Mouse (Mus musculus) ES-E14 (cell line): Measurements from ENCODE around the gene Mettl5. TPM values are rescaled to one million over a fixed set of nuclear protein-coding genes. Genes with fewer than 3 reads are reported as not detected.

Experiments used
- DNase-seq: peaks from one replicate; pipeline ENCODE4 v3.0.0-alpha.2; 2013; ENCODE audit warnings: low read depth, low spot score
- H3K27ac ChIP-seq: 2 replicates; pipeline ENCODE4 v1.5.1; 2012; ENCODE audit warnings: low read depth, mild to moderate bottlenecking, low read length, moderate library complexity, mixed read lengths; ENCODE audit not compliant: poor library complexity, insufficient read depth, severe bottlenecking
- H3K36me3 ChIP-seq: 2 replicates; pipeline ENCODE4 v1.6.1; 2012; ENCODE audit warnings: mild to moderate bottlenecking, low read length, moderate library complexity, mixed read lengths; ENCODE audit not compliant: control insufficient read depth, poor library complexity, insufficient read depth, severe bottlenecking
- H3K4me1 ChIP-seq, 2 experiments: fragments of 150-350 bp in 1 of 2; sonication (generic) in 1 of 2; 2 replicates each; pipeline ENCODE4 v1.6.1; 2012; ENCODE audit warnings: low read length in 2 of 2, mild to moderate bottlenecking in 1 of 2, mixed read lengths in 1 of 2; ENCODE audit not compliant: control insufficient read depth in 2 of 2, insufficient read depth in 2 of 2, poor library complexity in 1 of 2
- H3K4me3 ChIP-seq, 2 experiments: fragments of 150-350 bp in 1 of 2; sonication (generic) in 1 of 2; 2 replicates each; pipeline ENCODE4 v1.5.1; 2012; ENCODE audit warnings: low read length in 2 of 2, low read depth in 1 of 2, mild to moderate bottlenecking in 1 of 2, mixed read lengths in 1 of 2; ENCODE audit not compliant: insufficient read depth in 1 of 2, poor library complexity in 1 of 2, severe bottlenecking in 1 of 2
- H3K9ac ChIP-seq: 2 replicates; pipeline ENCODE4 v1.6.1; 2012; ENCODE audit warnings: low read depth, mild to moderate bottlenecking, low read length, mixed read lengths; ENCODE audit not compliant: poor library complexity, insufficient read depth, severe bottlenecking
- H3K9me3 ChIP-seq: fragments of 150-350 bp; sonication (generic); 2 replicates; pipeline ENCODE4 v1.6.1; 2012; ENCODE audit warnings: low read depth, mild to moderate bottlenecking, low read length; ENCODE audit not compliant: control insufficient read depth, insufficient read depth
- CHD2 ChIP-seq: IDR thresholded peaks from 2 replicates; pipeline ENCODE4 v1.6.1; 2014; ENCODE audit warnings: mild to moderate bottlenecking, low read depth, low read length, inconsistent platforms
- HCFC1 ChIP-seq: IDR thresholded peaks from 2 replicates; pipeline ENCODE4 v1.6.1; 2012; ENCODE audit warnings: low read length, inconsistent platforms, borderline replicate concordance; ENCODE audit not compliant: insufficient read depth
- MAFK ChIP-seq: IDR thresholded peaks from 2 replicates; pipeline ENCODE4 v1.6.1; 2014; ENCODE audit warnings: mild to moderate bottlenecking, low read depth, low read length, inconsistent platforms; ENCODE audit not compliant: insufficient read depth
- ZC3H11A ChIP-seq: IDR thresholded peaks from 2 replicates; pipeline ENCODE4 v1.6.1; 2012; ENCODE audit warnings: low read depth, mild to moderate bottlenecking, inconsistent platforms, low read length, borderline replicate concordance
- ZNF384 ChIP-seq: IDR thresholded peaks from 2 replicates; pipeline ENCODE4 v1.6.1; 2012; ENCODE audit warnings: low read depth, low read length, inconsistent platforms
- in situ Hi-C, 2 experiments: fragments of 600-800 bp; cut with MboI; formaldehyde crosslinking; loops; one replicate each; pipeline ENCODE4 v1.15.1; 2025; ENCODE audit warnings: low sequenced_read_pairs in 2 of 2, inconsistent platforms in 1 of 2; ENCODE audit not compliant: unreplicated experiment in 2 of 2
- total RNA-seq: library from RNA; depleted of rRNA; stranded (reverse); fragments of 300-350 nt; gene quantifications from 2 replicates; pipeline ENCODE4 v1.2.3, GENCODE M21; 2012; rRNA removed

Mettl5 gene
- total RNA-seq, 1 experiment, result 43.0 TPM

DNA sequence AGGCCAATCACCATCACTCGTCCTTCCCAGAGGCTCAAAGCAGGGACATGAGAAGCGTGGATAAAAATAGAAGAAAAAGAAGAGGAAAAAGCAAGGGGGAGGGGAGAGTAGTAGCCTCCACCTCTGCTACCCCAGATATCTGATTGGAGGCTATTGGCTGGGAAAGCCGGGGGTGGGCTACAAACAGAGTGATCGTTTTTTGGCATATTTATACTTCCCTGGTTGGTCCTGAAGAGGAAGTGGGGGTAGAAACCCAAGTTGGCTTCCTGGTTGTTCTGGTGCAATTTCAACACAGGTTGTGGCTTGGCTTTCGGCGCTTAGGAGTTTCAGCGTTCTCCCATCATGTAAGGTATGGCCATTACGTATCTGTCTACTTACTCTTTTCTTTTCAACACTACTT lies 63.7 kb downstream of the Mettl5 start, which contains the start of gene Klhl23:
Gene Klhl23 (plus strand): TSS at position 234 of the 400 bp plus-strand sequence.
- no peaks in the 10 kb centered on the region for H3K36me3 ChIP-seq
- no peak for DNase-seq
- in situ Hi-C loops, result no loop called here
- TF ChIP-seq CHD2 (no peak), HCFC1 (no peak), ZC3H11A (no peak), MAFK (no peak), ZNF384 (no peak)
- H3K9ac ChIP-seq, result peak within 1 kb of the TSS; percentile 87
- H3K4me3 ChIP-seq, result peak within 1 kb of the TSS; percentile 69 to 93
- H3K4me1 ChIP-seq, result peaks cover 0 to 3% of the 10 kb centered on the region in 2 experiments; a peak in 1 of 4 replicates
- H3K27ac ChIP-seq, result no peak within 1 kb of the TSS
- H3K9me3 ChIP-seq, result no peaks in the 10 kb centered on the region

Other genes with a start within 250 kb of the Mettl5 start
- 7.8 and 8.3 TPM in 2 replicates for gene Bbs5, start 238.4 kb downstream of the Mettl5 start, total RNA-seq
- 0.37 and 0.40 TPM in 2 replicates for gene Klhl41, start 215.5 kb downstream of the Mettl5 start, total RNA-seq
- 13.7 and 17.8 TPM in 2 replicates for gene Fastkd1, start 172.1 kb downstream of the Mettl5 start, total RNA-seq
- 24.7 and 32.2 TPM in 2 replicates for gene Ppig, start 163.1 kb downstream of the Mettl5 start, total RNA-seq
- gene Ccdc173, start 96.0 kb downstream of the Mettl5 start, total RNA-seq, result 0.98 and 1.1 TPM in 2 replicates
- 8.0 and 9.6 TPM in 2 replicates for gene Phospho2, start 96.0 kb downstream of the Mettl5 start, total RNA-seq
- 2.7 and 5.0 TPM in 2 replicates for gene Klhl23, start 63.7 kb downstream of the Mettl5 start, total RNA-seq
- 118 and 191 TPM in 2 replicates for gene Ssb, start 24.1 kb downstream of the Mettl5 start, total RNA-seq
- 64.3 and 64.6 TPM in 2 replicates for gene Ubr3, start 11.6 kb upstream of the Mettl5 start, total RNA-seq
- gene Myo3b, start 153.5 kb upstream of the Mettl5 start, total RNA-seq, result 0.13 and 0.69 TPM in 2 replicates